Mouse (Mus musculus) limb, embryonic 15.5 days (tissue): ENCODE results near the gene Klra5. TPM values are rescaled to one million over a fixed set of nuclear protein-coding genes. Genes with fewer than 3 reads are reported as not detected.
"Not testable (repeated sequence)": the region's sequence is repeated elsewhere in the genome, so short reads cannot be mapped to it uniquely, and the experiment has no call there.

ENCODE experiments used
- ATAC-seq: fragments of 200-750 bp; cut with Nextera tagmentation; 2 replicates; pipeline ENCODE4 v1.8.0; 2017; ENCODE audit warnings: low read depth, moderate TSS enrichment; ENCODE audit not compliant: insufficient number of reproducible peaks, low FRiP score, low TSS enrichment
- H3K27ac ChIP-seq: fragments of 300-500 bp; sonication (generic); 2 replicates; pipeline ENCODE4 v1.5.1; 2015; ENCODE audit warnings: moderate library complexity, mild to moderate bottlenecking, inconsistent platforms
- H3K27me3 ChIP-seq: fragments of 300-500 bp; sonication (generic); 2 replicates; pipeline ENCODE4 v1.6.1; 2015; ENCODE audit warnings: inconsistent platforms
- H3K36me3 ChIP-seq: fragments of 300-500 bp; sonication (generic); 2 replicates; pipeline ENCODE4 v1.6.1; 2015; ENCODE audit warnings: inconsistent platforms
- H3K4me1 ChIP-seq: fragments of 300-500 bp; sonication (generic); 2 replicates; pipeline ENCODE4 v1.6.1; 2015; ENCODE audit warnings: inconsistent platforms
- H3K4me2 ChIP-seq: fragments of 300-500 bp; sonication (generic); 2 replicates; pipeline ENCODE4 v1.6.1; 2015; ENCODE audit warnings: mild to moderate bottlenecking, inconsistent platforms
- H3K4me3 ChIP-seq: fragments of 300-500 bp; sonication (generic); 2 replicates; pipeline ENCODE4 v1.5.1; 2015; ENCODE audit warnings: mild to moderate bottlenecking, inconsistent platforms
- H3K9ac ChIP-seq: fragments of 300-500 bp; sonication (generic); 2 replicates; pipeline ENCODE4 v1.6.1; 2015; ENCODE audit warnings: inconsistent platforms
- H3K9me3 ChIP-seq: fragments of 300-500 bp; sonication (generic); 2 replicates; pipeline ENCODE4 v1.6.1; 2016; ENCODE audit warnings: inconsistent platforms
- WGBS: fragments of 180-500 bp; shearing (Covaris S2); methylation state at CpG from one replicate; pipeline ENCODE4 v1.1.7; 2015; 5-methylcytosine and 5-hydroxymethylcytosine counted together
- polyA plus RNA-seq: library from polyadenylated mRNA; unstranded; fragments of >200 nt; fragmentation: Nextera tagmentation; extraction: Ambion mirVana; gene quantifications from 2 replicates; pipeline ENCODE4 v1.2.1, GENCODE M21; 2015

The Klra5 gene
- not detected in 2 replicates for polyA plus RNA-seq

DNA sequence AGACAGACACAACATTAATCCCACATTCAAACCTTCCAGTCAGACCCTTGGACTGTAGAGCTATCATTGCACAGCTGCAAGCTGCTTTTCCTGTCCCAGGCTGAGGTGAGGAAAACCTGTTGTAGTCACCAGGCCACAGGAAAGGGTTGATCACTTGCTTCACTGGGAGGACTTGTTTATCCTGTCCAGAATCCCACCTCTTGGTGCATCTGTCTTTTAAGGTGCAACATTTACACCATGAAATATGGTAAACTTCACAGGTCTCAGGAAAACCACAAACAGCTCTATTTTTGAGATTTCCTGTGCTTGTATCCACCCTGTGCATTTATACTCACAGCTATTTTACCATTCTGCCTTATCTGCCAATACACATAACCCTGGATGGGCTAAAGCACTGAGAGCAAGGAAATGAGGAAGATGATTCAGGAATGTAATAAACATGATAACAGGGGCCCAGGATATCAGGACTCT is at the start of gene Klra5:
Gene Klra5, minus strand, starts transcription at position 175 of the 471 bp plus-strand sequence.
- not testable (repeated sequence) for ATAC-seq, H3K36me3 ChIP-seq, H3K27ac ChIP-seq

GRCm38 (mm10) chr6:129916996-129917395 is 454 bp downstream of the Klra5 start:
- Histone ChIP-seq H3K27me3 (no peaks in the 10 kb centered on the region), H3K4me1 (no peaks in the 10 kb centered on the region), H3K36me3 (no peaks in the 10 kb centered on the region), H3K27ac (no peak overlapping the region), H3K4me2 (no peak overlapping the region), H3K9ac (no peak overlapping the region), H3K4me3 (no peak overlapping the region), H3K9me3 (no peaks in the 10 kb centered on the region; the same call in 1 of the 2 replicates)
- ATAC-seq = no peak
- 66% methylated on average over 1 of the region's 1 CpGs for WGBS

More for the DNA sequence above, at the start of gene Klra5:
- not testable (repeated sequence) for H3K4me2 ChIP-seq, H3K4me3 ChIP-seq, H3K9ac ChIP-seq, H3K4me1 ChIP-seq, H3K27me3 ChIP-seq, H3K9me3 ChIP-seq

DNA sequence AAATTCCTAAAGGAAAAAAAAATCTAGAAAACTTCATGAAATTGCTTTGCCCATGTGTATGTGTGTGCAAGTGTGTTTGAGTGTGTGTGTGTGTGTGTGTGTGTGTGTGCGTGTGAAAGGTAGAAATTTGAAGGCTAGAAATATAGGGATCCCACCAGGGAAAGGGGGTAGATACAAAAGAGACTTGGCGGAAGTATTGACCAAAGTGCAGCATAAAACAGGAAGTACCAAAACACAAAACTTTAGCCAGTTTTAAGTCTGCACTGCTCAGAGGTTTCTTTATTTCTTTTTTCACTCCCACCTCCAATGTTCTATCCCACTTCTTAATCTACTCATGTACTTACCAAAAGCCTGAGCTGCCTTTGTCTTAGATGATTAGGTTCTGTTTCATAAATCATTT is 34.9 kb downstream of the Klra5 start:
- Histone ChIP-seq H3K9me3 (peaks cover 6% of the 10 kb centered on the region; the same call in 1 of the 2 replicates), H3K4me1 (no peaks in the 10 kb centered on the region), H3K9ac (no peak overlapping the region), H3K27me3 (no peaks in the 10 kb centered on the region), H3K4me2 (no peak overlapping the region), H3K36me3 (no peaks in the 10 kb centered on the region), H3K4me3 (no peak overlapping the region), H3K27ac (no peak overlapping the region)
- 78% methylated on average over 2 of the region's 2 CpGs for WGBS
- ATAC-seq = no peak

DNA sequence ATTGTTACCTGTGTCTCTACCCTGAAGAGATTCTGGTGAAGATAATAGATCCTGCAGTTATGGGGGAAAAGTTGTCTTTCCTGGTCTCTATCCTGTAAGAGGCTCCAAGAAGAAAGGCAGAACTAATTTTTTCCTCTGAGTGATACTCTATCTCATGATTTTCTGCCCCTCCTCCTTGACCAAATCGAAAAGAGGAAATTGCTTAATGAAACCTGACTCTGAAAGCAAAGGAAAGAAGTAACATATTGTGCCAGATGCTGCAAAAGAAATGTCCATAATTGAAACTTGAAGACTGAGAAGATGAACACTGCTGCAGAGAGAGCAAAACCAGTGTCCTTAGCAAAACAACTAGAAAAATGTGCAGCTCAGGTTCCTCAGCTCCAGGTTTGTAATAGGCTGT is 40.9 kb downstream of the Klra5 start, which contains the start of gene Klra17:
Gene Klra17, minus strand, starts transcription at position 124 of the 400 bp plus-strand sequence.
- H3K9ac ChIP-seq = no peak within 1 kb of the TSS
- no peak within 1 kb of the TSS for H3K4me2 ChIP-seq
- no peak for ATAC-seq
- no peaks in the 10 kb centered on the region for H3K27me3 ChIP-seq
- H3K4me1 ChIP-seq = no peaks in the 10 kb centered on the region
- H3K36me3 ChIP-seq = no peaks in the 10 kb centered on the region
- no peak within 1 kb of the TSS for H3K4me3 ChIP-seq
- WGBS = 53% methylated on average over 1 of the region's 1 CpGs
- peaks cover 3% of the 10 kb centered on the region; the same call in 1 of the 2 replicates for H3K9me3 ChIP-seq
- H3K27ac ChIP-seq = no peak within 1 kb of the TSS

DNA sequence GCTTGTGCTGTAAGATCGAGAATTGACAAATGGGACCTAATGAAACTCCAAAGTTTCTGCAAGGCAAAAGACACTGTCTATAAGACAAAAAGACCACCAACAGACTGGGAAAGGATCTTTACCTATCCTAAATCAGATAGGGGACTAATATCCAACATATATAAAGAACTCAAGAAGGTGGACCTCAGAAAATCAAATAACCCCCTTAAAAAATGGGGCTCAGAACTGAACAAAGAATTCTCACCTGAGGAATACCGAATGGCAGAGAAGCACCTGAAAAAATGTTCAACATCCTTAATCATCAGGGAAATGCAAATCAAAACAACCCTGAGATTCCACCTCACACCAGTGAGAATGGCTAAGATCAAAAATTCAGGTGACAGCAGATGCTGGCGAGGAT is 55.1 kb downstream of the Klra5 start, which contains the start of gene Gm17631:
Gene Gm17631, plus strand, starts transcription at position 301 of the 400 bp plus-strand sequence.
- not testable (repeated sequence) for H3K9ac ChIP-seq, H3K27ac ChIP-seq, H3K36me3 ChIP-seq, H3K27me3 ChIP-seq, H3K4me2 ChIP-seq, H3K4me1 ChIP-seq, H3K4me3 ChIP-seq, ATAC-seq, H3K9me3 ChIP-seq
- WGBS = no CpG with 5 or more reads among the region's 3 CpGs

Other genes with a start within 250 kb of the Klra5 start
- gene Klrc1, start 238.7 kb downstream of the Klra5 start, polyA plus RNA-seq = not detected in 2 replicates
- not detected in 2 replicates for gene Klri1, start 200.5 kb downstream of the Klra5 start, polyA plus RNA-seq
- gene Klri2, start 177.2 kb downstream of the Klra5 start, polyA plus RNA-seq = not detected in 2 replicates
- not detected in 2 replicates for gene Gm156, start 133.4 kb downstream of the Klra5 start, polyA plus RNA-seq
- not detected in 2 replicates for gene Gm17631, start 55.0 kb downstream of the Klra5 start, polyA plus RNA-seq
- 0.20 TPM in 1 of 2 replicates, not detected in the other for gene Klra17, start 41.0 kb downstream of the Klra5 start, polyA plus RNA-seq
- gene Klra6, start 109.3 kb upstream of the Klra5 start, polyA plus RNA-seq = not detected in 2 replicates
- gene Klra4, start 149.6 kb upstream of the Klra5 start, polyA plus RNA-seq = not detected in 2 replicates
- not detected in 2 replicates for gene Klra8, start 212.2 kb upstream of the Klra5 start, polyA plus RNA-seq